Mouse (Mus musculus): Measurements from ENCODE around the gene Lypd5. TPM values are rescaled to one million over a fixed set of nuclear protein-coding genes. Genes with fewer than 3 reads are reported as not detected.

The Lypd5 gene
- total RNA-seq (2017), result not detected in 2 replicates

GRCm38 (mm10) chr7:24348896-24349295, at the start of gene Lypd5:
TSS of gene Lypd5 (plus strand) at chr7:24349196.
- no peak for ATAC-seq (ENCODE audit: extremely low read depth, insufficient number of reproducible peaks, low FRiP score, poor library complexity, severe bottlenecking)

DNA sequence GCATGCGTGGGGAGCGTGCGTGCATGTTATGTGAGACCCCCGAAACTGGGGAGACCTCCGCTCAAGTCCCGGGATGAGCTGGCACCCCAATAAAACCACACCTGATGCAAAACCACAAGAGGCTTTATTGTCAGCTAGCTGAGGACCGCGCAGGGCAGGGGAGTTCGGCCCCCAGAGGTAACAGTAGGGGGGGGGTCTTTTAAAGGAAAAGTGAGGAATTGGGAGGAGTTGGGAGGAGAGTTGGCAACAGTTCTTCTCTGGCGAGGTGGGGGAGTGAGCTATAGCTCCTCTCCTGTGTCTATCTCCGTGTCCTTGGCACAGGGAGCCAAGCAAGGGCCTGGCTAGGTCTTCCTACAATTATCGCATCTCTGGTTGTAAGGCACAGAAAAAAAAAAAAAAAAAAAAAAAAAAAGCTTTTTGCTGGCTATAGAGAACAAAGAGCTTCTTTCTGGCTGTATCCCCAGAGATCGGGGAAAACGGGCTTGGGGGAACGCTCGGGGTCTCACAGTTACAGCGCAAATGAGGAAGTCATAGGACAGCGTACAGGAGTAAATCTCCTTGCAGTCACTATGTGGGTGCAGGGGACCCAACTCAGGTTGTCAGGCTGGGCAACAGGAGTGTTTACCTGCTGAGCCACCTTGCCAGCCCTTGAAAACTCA, 49.0 kb upstream of the Lypd5 start:
- ATAC-seq (ENCODE audit: extremely low read depth, insufficient number of reproducible peaks, low FRiP score, poor library complexity, severe bottlenecking), result no peak

- no peak for ATAC-seq (ENCODE audit: extremely low read depth, insufficient number of reproducible peaks, low FRiP score, poor library complexity, severe bottlenecking)
These were observed 48.2 kb upstream of the Lypd5 start, which contains the start of gene Zfp61 for GRCm38 (mm10) chr7:24300771-24301282. TSS of gene Zfp61 (minus strand) at chr7:24301232.

DNA sequence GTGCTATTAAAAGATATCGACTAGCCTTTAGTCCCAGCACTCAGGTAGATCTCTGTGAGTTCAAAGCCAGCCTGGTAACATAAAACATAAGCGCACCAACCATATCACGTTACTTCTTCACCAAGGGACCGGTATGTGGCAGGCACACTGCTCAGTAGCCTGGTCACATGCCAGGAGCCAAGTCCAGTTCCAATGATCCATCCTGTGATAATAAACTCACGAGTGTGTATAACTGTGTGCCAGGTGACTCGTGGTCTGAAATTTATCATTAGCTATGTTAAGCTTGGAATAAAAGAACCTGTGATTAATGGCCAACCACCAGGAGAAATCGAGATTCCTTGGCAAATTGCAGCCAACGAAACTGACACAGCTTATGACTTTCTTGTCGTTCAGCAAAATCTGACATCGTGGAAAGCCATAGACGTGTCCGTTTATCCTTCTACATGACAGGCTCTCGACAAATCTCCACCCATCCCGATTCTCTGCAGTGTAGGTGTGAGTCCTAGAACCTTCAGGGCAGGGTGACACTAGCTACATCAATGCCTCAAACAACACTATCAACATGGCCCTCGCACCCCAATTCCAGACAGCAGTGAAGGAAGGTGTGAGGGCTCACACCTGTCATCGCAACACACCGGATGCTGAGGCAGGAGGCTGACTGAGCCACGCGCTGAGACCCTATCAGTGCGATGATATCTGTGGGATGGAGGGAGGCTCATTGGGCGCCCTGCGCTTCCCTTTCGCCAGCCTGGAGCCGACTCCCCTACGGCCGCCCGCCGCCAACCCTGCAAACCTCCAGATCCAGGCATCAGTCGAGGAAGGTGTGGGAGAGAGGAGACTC, 33.0 kb upstream of the Lypd5 start:
- no peak for ATAC-seq (ENCODE audit: extremely low read depth, insufficient number of reproducible peaks, low FRiP score, poor library complexity, severe bottlenecking)

- peak; percentile 75 for ATAC-seq (ENCODE audit: extremely low read depth, insufficient number of reproducible peaks, low FRiP score, poor library complexity, severe bottlenecking)
These were observed 32.4 kb upstream of the Lypd5 start, which contains the start of gene Zfp94 for GRCm38 (mm10) chr7:24316567-24317092. TSS of gene Zfp94 (minus strand) at chr7:24316666.

GRCm38 (mm10) chr7:24318942-24319341, 30.1 kb upstream of the Lypd5 start:
- no peak for ATAC-seq (ENCODE audit: extremely low read depth, insufficient number of reproducible peaks, low FRiP score, poor library complexity, severe bottlenecking)

DNA sequence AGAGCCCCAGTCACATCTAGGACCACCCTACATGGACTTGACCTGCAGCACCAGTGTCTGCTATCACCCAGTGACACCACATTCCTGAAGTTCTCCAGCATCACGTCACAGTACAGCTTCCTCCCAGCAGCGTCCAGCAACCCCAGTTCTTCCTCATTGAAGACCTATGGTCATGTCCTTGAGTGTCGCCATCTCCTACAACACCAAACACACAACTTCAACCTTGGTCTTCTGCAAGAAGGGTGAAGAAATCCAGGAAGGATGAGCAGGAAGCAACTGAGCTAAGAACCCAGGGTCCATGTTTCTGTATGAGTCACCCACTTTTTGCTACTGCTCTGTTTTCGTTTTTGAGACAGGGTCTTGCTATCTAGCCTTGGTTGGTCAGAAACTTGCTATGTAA, 26.4 kb upstream of the Lypd5 start:
- no peak for ATAC-seq (ENCODE audit: extremely low read depth, insufficient number of reproducible peaks, low FRiP score, poor library complexity, severe bottlenecking)

GRCm38 (mm10) chr7:24325197-24325596, 23.8 kb upstream of the Lypd5 start:
- ATAC-seq (ENCODE audit: extremely low read depth, insufficient number of reproducible peaks, low FRiP score, poor library complexity, severe bottlenecking), result no peak

DNA sequence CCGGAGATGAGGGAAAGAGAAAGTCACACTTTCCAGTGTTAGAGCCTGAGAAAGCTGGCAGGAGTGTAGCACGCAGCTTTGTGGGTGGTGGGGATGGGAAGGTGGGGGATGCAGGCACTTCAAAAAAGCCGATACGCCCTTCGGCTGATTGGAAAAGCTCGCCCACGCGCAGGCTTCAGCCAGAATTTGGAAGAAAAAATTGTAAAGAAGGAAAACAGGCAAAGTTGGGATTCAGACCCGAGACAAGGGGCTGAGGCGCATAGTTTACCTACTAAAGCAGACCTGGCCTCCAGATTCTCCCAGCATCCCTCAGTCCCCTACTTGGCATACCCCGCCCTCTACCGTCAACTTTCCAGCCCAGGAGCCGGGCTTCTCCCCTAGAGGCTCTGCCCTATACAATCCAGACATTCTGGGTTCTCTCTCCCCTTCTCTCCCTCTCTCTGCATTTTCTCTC, 23.3 kb upstream of the Lypd5 start:
- ATAC-seq (ENCODE audit: extremely low read depth, insufficient number of reproducible peaks, low FRiP score, poor library complexity, severe bottlenecking), result no peak

DNA sequence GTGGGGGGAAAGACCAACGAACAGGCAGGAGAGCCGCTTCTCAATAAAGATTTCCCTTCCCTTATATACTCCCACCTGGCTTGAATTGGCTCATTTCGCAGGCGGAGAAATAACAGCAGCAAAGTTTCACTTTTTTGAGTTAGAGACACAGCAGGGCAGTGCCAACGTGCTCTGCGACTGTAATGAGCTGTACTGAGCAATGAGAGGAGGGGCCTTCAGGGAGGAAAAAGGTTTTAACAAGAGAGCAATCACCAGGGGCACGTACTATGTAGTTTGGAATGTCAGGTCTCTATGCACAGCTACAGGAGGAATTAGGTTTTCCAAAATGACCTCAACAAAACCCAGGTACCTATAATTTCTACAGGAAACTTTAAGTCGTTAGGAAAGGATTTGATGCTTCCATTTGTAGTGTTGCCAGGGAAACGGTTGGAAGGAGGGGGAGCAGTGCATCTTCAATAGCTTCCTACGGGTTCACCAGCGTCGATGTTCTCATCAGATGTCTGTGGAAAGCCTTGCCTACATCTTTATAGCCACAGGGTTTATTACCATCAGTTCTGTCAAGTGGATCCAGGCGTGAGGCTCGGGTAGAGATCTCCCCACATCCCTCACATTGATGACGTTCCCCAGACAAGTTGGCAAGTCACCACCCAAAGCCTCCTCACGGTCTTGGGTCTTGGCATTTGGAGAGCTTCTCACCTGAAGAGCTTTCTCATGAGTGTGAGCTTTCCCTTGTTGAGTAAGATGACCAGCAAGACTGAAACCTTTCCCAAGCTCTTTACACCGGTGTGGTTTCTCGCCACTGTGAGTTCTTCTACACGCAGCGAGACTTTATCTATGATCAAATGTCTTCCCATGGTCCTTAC, 22.5 kb upstream of the Lypd5 start:
- ATAC-seq (ENCODE audit: extremely low read depth, insufficient number of reproducible peaks, low FRiP score, poor library complexity, severe bottlenecking), result no peak

DNA sequence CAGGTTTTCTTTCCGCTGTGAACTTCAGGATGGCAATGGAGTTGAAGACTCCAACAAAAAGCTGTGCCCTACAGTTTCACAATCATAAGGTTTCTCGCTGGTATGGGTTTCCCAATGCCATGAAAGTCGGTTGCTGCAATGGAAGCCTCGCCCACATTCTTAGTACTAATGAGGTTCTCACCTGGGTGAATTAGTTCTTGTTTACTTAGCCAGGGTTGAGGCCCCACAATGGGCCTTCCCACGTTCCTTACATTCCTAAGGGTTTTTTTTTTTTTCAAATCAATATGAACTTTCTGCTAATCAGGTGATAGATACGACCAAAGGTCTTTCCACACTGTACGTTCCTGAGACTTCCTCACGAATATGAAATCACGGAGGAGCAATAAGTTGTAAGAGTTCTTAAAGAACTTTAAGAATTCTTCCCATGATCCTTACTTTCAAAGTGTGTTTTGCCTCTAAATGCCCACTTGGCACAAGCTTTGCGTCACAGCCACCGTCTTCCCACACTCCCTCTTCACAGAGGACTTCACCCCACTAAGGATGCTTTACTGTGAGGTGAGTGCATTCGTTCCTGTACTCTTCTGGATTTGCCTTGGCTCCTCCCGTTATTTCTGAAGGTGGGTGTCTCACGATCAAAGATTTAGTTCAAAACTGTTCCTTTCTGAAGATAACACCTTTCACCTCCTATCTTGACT, 21.6 kb upstream of the Lypd5 start:
- no peak for ATAC-seq (ENCODE audit: extremely low read depth, insufficient number of reproducible peaks, low FRiP score, poor library complexity, severe bottlenecking)

- ATAC-seq (ENCODE audit: extremely low read depth, insufficient number of reproducible peaks, low FRiP score, poor library complexity, severe bottlenecking), result no peak
These were observed 15.6 kb upstream of the Lypd5 start, which contains the start of gene Tescl for GRCm38 (mm10) chr7:24333304-24333986. TSS of gene Tescl (minus strand) at chr7:24333936.

- peak; percentile 58; the same call in 1 of the 2 replicates for ATAC-seq (ENCODE audit: extremely low read depth, insufficient number of reproducible peaks, low FRiP score, poor library complexity, severe bottlenecking)
These were observed 13.2 kb upstream of the Lypd5 start for GRCm38 (mm10) chr7:24335699-24336309.

GRCm38 (mm10) chr7:24338241-24338640, 10.8 kb upstream of the Lypd5 start:
- no peak for ATAC-seq (ENCODE audit: extremely low read depth, insufficient number of reproducible peaks, low FRiP score, poor library complexity, severe bottlenecking)

GRCm38 (mm10) chr7:24343701-24344272, 5.2 kb upstream of the Lypd5 start:
- no peak for ATAC-seq (ENCODE audit: extremely low read depth, insufficient number of reproducible peaks, low FRiP score, poor library complexity, severe bottlenecking)

- ATAC-seq (ENCODE audit: extremely low read depth, insufficient number of reproducible peaks, low FRiP score, poor library complexity, severe bottlenecking), result no peak
These were observed 2.6 kb upstream of the Lypd5 start for GRCm38 (mm10) chr7:24346444-24346843.

DNA sequence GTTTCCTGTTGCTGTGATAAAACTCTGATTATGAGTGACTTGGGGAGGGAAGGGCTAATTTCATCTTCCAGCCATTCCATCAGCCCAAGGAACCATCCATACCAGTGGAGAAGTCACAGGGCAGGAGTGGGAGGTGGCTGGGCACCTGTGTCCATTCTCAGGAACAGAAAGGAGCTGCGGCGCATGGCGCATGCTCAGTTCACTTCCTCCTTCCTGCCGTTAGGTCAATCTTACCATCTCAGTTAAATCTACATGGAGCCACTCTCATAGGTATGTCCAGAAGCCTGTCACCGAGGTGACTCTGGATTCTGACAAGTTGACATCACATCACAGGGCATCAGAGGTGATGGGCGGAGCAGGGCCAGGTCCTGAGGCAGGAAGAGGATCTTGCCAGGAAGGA, 6.7 kb downstream of the Lypd5 start:
- no peak for ATAC-seq (ENCODE audit: extremely low read depth, insufficient number of reproducible peaks, low FRiP score, poor library complexity, severe bottlenecking)

Data from neutrophil, adult 5-6 weeks (primary cell).